Mouse (Mus musculus) stomach, postnatal 0 days (tissue): Measurements from ENCODE around the gene Kat6b. TPM values are rescaled to one million over a fixed set of nuclear protein-coding genes. Genes with fewer than 3 reads are reported as not detected.
"Not testable (repeated sequence)": the region's sequence is repeated elsewhere in the genome, so short reads cannot be mapped to it uniquely, and the experiment has no call there.

Source experiments
- ATAC-seq: fragments of 200-750 bp; cut with Nextera tagmentation; 2 replicates; pipeline ENCODE4 v1.8.0; 2017; ENCODE audit not compliant: low FRiP score, low TSS enrichment
- DNase-seq: peaks from one replicate; pipeline ENCODE4 v3.0.0-alpha.2; 2016; ENCODE audit warnings: low spot score
- H3K27ac ChIP-seq: fragments of 300-500 bp; sonication (generic); replicated peaks from 2 replicates; pipeline ENCODE4 v1.5.1; 2014; ENCODE audit warnings: mild to moderate bottlenecking, control low read depth
- H3K27me3 ChIP-seq: fragments of 300-500 bp; sonication (generic); 2 replicates; pipeline ENCODE4 v1.6.1; 2014; ENCODE audit warnings: low read length; ENCODE audit not compliant: control insufficient read depth, insufficient read depth
- H3K36me3 ChIP-seq: fragments of 300-500 bp; sonication (generic); 2 replicates; pipeline ENCODE4 v1.6.1; 2014; ENCODE audit warnings: low read length, mixed read lengths; ENCODE audit not compliant: control insufficient read depth, insufficient read depth
- H3K4me1 ChIP-seq: fragments of 300-500 bp; sonication (generic); replicated peaks from 2 replicates; pipeline ENCODE4 v1.6.1; 2014; ENCODE audit warnings: antibody characterized with exemption; ENCODE audit not compliant: control insufficient read depth, insufficient read depth
- H3K4me2 ChIP-seq: fragments of 300-500 bp; sonication (generic); replicated peaks from 2 replicates; pipeline ENCODE4 v1.6.1; 2014; ENCODE audit warnings: low read depth, mild to moderate bottlenecking, control low read depth, moderate library complexity
- H3K4me3 ChIP-seq: fragments of 300-500 bp; sonication (generic); 2 replicates; pipeline ENCODE4 v1.5.1; 2014; ENCODE audit warnings: low read depth, low read length, control low read depth
- H3K9ac ChIP-seq: fragments of 300-500 bp; sonication (generic); 2 replicates; pipeline ENCODE4 v1.6.1; 2014; ENCODE audit warnings: mild to moderate bottlenecking, low read length, control low read depth, mixed read lengths
- H3K9me3 ChIP-seq: fragments of 300-500 bp; sonication (generic); 2 replicates; pipeline ENCODE4 v1.6.1; 2016; ENCODE audit warnings: low read length; ENCODE audit not compliant: control insufficient read depth
- CTCF ChIP-seq: IDR thresholded peaks from 2 replicates; pipeline ENCODE4 v1.5.1; 2016; ENCODE audit warnings: antibody characterized with exemption, low read depth, mild to moderate bottlenecking, moderate library complexity
- EP300 ChIP-seq: optimal IDR thresholded peaks from 2 replicates; pipeline ENCODE3; 2016; ENCODE audit warnings: antibody characterized with exemption
- WGBS: fragments of 180-500 bp; shearing (Covaris S2); extraction: QIAGEN DNeasy Blood & Tissue Kit; methylation state at CpG from one replicate; pipeline ENCODE4 v1.1.7; 2014; 5-methylcytosine and 5-hydroxymethylcytosine counted together
- polyA plus RNA-seq: library from polyadenylated mRNA; unstranded; fragments of >200 nt; fragmentation: Nextera tagmentation; extraction: Ambion mirVana; gene quantifications from 2 replicates; pipeline ENCODE4 v1.2.1, GENCODE M21; 2015

The Kat6b gene
- polyA plus RNA-seq, 1 experiment from 2014 or later: 4.0 TPM

DNA sequence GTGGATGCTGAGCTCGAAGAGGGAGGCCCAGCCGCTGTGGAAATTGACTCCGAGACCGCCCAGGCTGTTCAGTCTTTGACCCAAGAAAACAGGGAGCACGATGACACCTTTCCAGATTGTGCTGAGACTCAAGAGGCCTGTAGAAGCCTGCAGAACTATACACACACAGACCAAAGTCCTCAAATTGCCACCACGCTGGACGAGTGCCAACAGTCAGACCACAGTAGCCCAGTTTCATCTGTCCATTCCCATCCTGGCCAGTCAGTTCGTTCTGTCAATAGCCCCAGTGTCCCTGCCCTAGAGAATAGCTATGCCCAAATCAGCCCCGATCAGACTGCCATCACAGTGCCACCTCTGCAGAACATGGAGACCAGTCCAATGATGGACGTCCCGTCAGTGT, 188.0 kb downstream of the Kat6b start:
- Histone ChIP-seq H3K9ac (no peak overlapping the region), H3K9me3 (no peaks in the 10 kb centered on the region), H3K4me2 (no peak overlapping the region), H3K27ac (no peak overlapping the region), H3K27me3 (no peaks in the 10 kb centered on the region), H3K4me1 (no peaks in the 10 kb centered on the region), H3K4me3 (no peak overlapping the region), H3K36me3 (peaks cover 16% of the 10 kb centered on the region; the same call in 1 of the 2 replicates)
- WGBS: 85% methylated on average over 11 of the region's 11 CpGs
- TF ChIP-seq CTCF (no peak), EP300 (no peak)
- ATAC-seq: 0 out of 2 replicates have a peak, but pooled peaks have one; percentile 25
- DNase-seq: no peak

DNA sequence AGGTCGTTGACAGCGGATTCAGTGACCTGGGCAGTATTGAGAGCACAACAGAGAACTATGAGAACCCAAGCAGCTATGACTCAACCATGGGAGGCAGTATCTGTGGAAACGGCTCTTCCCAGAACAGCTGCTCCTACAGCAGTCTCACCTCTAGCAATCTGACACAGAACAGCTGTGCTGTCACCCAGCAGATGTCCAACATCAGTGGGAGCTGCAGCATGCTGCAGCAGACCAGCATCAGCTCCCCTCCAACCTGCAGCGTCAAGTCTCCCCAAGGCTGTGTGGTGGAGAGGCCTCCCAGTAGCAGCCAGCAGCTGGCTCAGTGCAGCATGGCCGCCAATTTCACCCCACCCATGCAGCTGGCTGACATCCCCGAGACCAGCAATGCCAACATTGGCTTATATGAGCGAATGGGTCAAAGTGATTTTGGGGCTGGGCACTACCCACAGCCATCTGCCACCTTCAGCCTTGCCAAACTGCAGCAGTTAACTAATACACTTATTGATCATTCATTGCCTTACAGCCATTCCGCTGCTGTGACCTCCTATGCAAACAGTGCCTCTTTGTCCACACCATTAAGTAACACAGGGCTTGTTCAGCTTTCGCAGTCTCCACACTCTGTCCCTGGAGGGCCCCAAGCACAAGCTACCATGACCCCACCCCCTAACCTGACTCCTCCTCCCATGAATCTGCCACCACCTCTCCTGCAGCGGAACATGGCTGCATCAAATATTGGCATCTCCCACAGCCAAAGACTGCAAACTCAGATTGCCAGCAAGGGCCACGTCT, 188.6 kb downstream of the Kat6b start:
- H3K4me3 ChIP-seq: no peak overlapping the region
- no peak overlapping the region for H3K4me2 ChIP-seq
- 52% methylated on average over 11 of the region's 11 CpGs for WGBS
- DNase-seq (no peak), ATAC-seq (peak; percentile 69; the same call in 1 of the 2 replicates)
- no peaks in the 10 kb centered on the region for H3K27me3 ChIP-seq
- no peak overlapping the region for H3K27ac ChIP-seq
- H3K9me3 ChIP-seq: no peaks in the 10 kb centered on the region
- TF ChIP-seq EP300 (no peak), CTCF (no peak)
- H3K4me1 ChIP-seq: no peaks in the 10 kb centered on the region
- H3K36me3 ChIP-seq: peaks cover 11% of the 10 kb centered on the region; the same call in 1 of the 2 replicates
- H3K9ac ChIP-seq: no peak overlapping the region

DNA sequence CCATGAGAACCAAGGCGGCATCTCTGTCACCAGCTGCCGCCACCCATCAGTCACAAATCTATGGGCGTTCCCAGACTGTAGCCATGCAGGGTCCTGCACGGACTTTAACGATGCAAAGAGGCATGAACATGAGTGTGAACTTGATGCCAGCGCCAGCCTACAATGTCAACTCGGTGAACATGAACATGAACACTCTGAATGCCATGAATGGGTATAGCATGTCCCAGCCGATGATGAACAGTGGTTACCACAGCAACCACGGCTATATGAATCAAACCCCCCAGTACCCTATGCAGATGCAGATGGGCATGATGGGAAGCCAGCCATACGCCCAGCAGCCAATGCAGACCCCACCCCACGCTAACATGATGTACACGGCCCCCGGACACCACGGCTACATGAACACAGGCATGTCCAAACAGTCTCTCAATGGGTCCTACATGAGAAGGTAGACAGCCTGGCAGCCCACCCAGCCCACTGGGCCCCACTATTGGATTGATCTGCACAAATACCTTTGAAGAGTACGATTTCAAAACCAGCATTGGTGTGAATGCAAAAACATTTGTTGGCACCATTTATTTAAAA, 189.3 kb downstream of the Kat6b start:
- H3K9ac ChIP-seq, H3K27me3 ChIP-seq, H3K4me3 ChIP-seq, H3K36me3 ChIP-seq, H3K4me1 ChIP-seq, H3K4me2 ChIP-seq, DNase-seq, H3K27ac ChIP-seq, ATAC-seq, H3K9me3 ChIP-seq: not testable (repeated sequence)
- 96% methylated on average over 15 of the region's 15 CpGs for WGBS

DNA sequence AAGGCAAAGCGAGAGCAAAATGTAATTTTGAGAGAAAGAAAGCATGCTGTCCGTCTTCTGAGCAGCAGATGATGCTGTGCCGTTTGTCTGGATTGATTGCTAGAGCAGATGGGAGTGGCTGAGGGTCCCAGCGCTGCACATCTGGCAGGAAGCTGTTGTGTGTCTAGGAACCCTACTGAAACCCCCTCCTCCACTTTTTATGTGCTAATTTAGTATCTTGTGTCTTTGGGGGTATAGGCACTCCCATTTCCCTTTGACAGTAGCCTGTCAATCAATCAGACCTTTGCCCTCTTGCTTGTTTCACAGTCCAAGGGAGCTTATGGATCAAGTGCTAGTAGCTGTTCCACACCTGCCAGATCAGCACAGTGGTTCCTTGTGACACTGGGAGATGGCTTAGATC, 191.9 kb downstream of the Kat6b start:
- H3K27me3 ChIP-seq: no peaks in the 10 kb centered on the region
- H3K9ac ChIP-seq: no peak overlapping the region
- no peak overlapping the region for H3K4me2 ChIP-seq
- TF ChIP-seq CTCF (no peak), EP300 (no peak)
- ATAC-seq: no peak
- H3K9me3 ChIP-seq: no peaks in the 10 kb centered on the region
- DNase-seq: no peak
- H3K36me3 ChIP-seq: peaks cover 7% of the 10 kb centered on the region; the same call in 1 of the 2 replicates
- WGBS: 82% methylated on average over 4 of the region's 4 CpGs
- no peak overlapping the region for H3K27ac ChIP-seq
- H3K4me3 ChIP-seq: no peak overlapping the region
- no peaks in the 10 kb centered on the region for H3K4me1 ChIP-seq

DNA sequence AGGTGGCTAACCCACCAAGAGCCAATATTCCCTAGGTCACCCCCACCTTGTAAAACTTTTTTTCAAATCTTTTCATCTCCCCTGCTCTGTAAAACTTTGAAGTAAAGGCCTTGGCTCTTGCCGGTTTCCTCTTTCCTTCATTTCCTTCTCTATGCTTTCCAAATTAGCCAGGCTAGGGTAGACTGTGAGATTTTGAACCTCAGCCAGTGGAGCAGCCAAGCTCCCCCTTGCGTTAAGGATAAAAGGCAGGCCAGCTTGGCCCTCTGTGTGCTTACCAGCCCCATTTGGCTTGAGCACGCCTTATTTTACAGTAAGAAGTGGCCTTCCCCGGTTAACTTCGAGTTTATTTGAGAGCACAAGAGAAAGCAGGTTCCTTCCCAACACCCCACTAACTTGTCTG, 193.2 kb downstream of the Kat6b start:
- DNase-seq (no peak), ATAC-seq (no peak)
- no peaks in the 10 kb centered on the region for H3K36me3 ChIP-seq
- no peaks in the 10 kb centered on the region for H3K27me3 ChIP-seq
- no peaks in the 10 kb centered on the region for H3K9me3 ChIP-seq
- 0 out of 2 replicates have a peak, but pooled peaks cover 1% of the 10 kb centered on the region for H3K4me1 ChIP-seq
- no peak overlapping the region for H3K27ac ChIP-seq
- H3K4me2 ChIP-seq: no peak overlapping the region
- TF ChIP-seq CTCF: peak; percentile 46
- no peak for TF ChIP-seq EP300
- WGBS: 47% methylated on average over 5 of the region's 5 CpGs
- H3K9ac ChIP-seq: no peak overlapping the region
- H3K4me3 ChIP-seq: no peak overlapping the region

DNA sequence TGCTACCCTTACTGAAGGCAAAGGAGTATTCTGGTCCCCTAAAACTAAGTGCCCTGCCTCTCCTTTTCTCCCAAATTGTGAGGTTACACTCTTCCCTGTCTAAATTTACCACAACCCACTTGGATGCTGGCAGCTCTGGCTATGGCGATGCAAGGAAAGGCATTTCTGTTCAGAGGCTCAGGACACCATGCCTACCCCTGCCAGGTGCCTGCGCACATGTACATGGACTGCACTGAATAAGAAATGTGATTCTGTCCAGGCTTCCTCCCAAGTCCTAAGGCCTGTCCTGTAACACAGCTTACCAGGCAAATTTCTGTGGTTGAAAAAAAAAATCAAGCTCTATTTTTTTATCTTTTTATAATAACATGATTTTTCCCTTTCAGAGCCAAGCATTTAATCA, 195.0 kb downstream of the Kat6b start:
- H3K27me3 ChIP-seq: no peaks in the 10 kb centered on the region
- H3K27ac ChIP-seq: no peak overlapping the region

More for the DNA sequence above, 195.0 kb downstream of the Kat6b start:
- DNase-seq: no peak
- H3K4me1 ChIP-seq: 0 out of 2 replicates have a peak, but pooled peaks cover 3% of the 10 kb centered on the region
- ATAC-seq: no peak
- no peaks in the 10 kb centered on the region for H3K9me3 ChIP-seq
- WGBS: 78% methylated on average over 2 of the region's 2 CpGs
- H3K4me2 ChIP-seq: no peak overlapping the region
- H3K36me3 ChIP-seq: no peaks in the 10 kb centered on the region
- H3K4me3 ChIP-seq: no peak overlapping the region
- TF ChIP-seq EP300 (no peak), CTCF (no peak)
- no peak overlapping the region for H3K9ac ChIP-seq
